Mouse (Mus musculus) embryonic fibroblast, embryonic 13.5 days (primary cell): ENCODE data around the gene Tmem120a.

Experiments used
- CTCF ChIP-seq: IDR thresholded peaks from 2 replicates; pipeline ENCODE4 v1.5.1; 2011; ENCODE audit warnings: mild to moderate bottlenecking, control low read depth, low read length, moderate library complexity, borderline replicate concordance; ENCODE audit not compliant: insufficient read depth
- POLR2A ChIP-seq: IDR thresholded peaks from 2 replicates; pipeline ENCODE4 v1.6.1; 2011; ENCODE audit warnings: low read depth, mild to moderate bottlenecking, control low read depth, low read length, moderate library complexity

GRCm38 (mm10) chr5:135690401-135690800, 53.8 kb downstream of the Tmem120a start:
- no peak for TF ChIP-seq CTCF
- no peak for TF ChIP-seq POLR2A
